15 mouse cellular contexts compared by ENCODE assay signal in the genomic region with DNA sequence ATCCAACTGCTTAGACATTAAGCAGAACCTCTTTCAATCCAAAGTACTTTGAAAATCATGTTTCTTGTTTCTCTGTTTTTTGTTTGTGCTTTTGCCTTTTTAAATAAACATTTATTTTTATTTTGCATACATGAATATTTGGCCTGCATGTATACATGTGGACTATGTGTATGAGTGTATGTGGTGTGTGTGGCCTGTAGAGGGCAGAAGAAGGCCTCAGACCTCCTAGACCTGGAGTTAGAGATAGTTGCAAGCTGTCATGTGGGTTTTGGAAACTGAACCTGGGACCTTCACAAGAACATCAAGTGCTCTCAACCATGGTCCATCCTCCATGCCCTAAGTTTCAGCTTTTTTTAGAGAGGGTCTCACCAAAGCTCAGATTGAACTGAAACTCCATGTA. TPM values are rescaled to one million over a fixed set of nuclear protein-coding genes. Genes with fewer than 3 reads are reported as not detected.
DNase-seq lines count a peak whose midpoint lies in the region; ATAC-seq and TF ChIP-seq lines count a peak whose summit lies in the region.
"Had no signal": no experiment of that assay in that cellular context is flagged by ENCODE, and none has a peak within 500 bp of the region (broad histone marks: within the 10 kb centered on the region; RNA-seq: fewer than 3 reads in every experiment).

No protein-coding gene starts in this region.

- no peak overlapping the region for H3K4me3 ChIP-seq in liver, postnatal 0 days (ENCODE audit: low read depth, low read length)
- no peak overlapping the region for H3K4me3 ChIP-seq in liver, embryonic 11.5 days (ENCODE audit: low read depth, low read length)
- H3K4me3 ChIP-seq: heart, embryonic 13.5 days; hindbrain, embryonic 15.5 days; limb, embryonic 12.5 days; myocyte had no signal

- ATAC-seq in CD4-positive, CD25-positive, alpha-beta regulatory T cell, adult 4 months, result no peak
- ATAC-seq in liver, postnatal 0 days, result no peak
- no peak for ATAC-seq in liver, embryonic 11.5 days (replicated peaks; ENCODE audit: low FRiP score)
- ATAC-seq: activated CD4-positive, CD25-positive, alpha-beta regulatory T cell, adult 4 months had no signal

- no peaks in the 10 kb centered on the region for H3K9me3 ChIP-seq in liver, postnatal 0 days (ENCODE audit: low read length)
- H3K9me3 ChIP-seq in liver, embryonic 11.5 days (ENCODE audit: control insufficient read depth, low read length), result no peaks in the 10 kb centered on the region
- H3K9me3 ChIP-seq: heart, embryonic 13.5 days; hindbrain, embryonic 15.5 days; limb, embryonic 12.5 days had no signal

- peaks cover 20% of the 10 kb centered on the region for H3K36me3 ChIP-seq in liver, postnatal 0 days (replicated peaks; ENCODE audit: insufficient read depth, low read length)
- H3K36me3 ChIP-seq in liver, embryonic 11.5 days (ENCODE audit: control insufficient read depth, insufficient read depth, low read length), result peaks cover 17% of the 10 kb centered on the region; the same call in 1 of the 2 replicates

- peaks cover 3% of the 10 kb centered on the region; the same call in 1 of the 2 replicates for H3K4me1 ChIP-seq in liver, postnatal 0 days (ENCODE audit: insufficient read depth)
- H3K4me1 ChIP-seq in liver, embryonic 11.5 days (replicated peaks; ENCODE audit: control insufficient read depth, insufficient read depth, low read length), result 0 out of 2 replicates have a peak, but pooled peaks cover 2% of the 10 kb centered on the region

- no peak overlapping the region for H3K27ac ChIP-seq in liver, postnatal 0 days (ENCODE audit: low read depth)
- no peak overlapping the region for H3K27ac ChIP-seq in liver, embryonic 11.5 days (ENCODE audit: low read depth, low read length)
- H3K27ac ChIP-seq: heart, embryonic 13.5 days; hindbrain, embryonic 15.5 days; limb, embryonic 12.5 days had no signal

- no peak overlapping the region for H3K4me2 ChIP-seq in liver, postnatal 0 days (ENCODE audit: low read depth, low read length)
- no peak overlapping the region for H3K4me2 ChIP-seq in liver, embryonic 11.5 days
- H3K4me2 ChIP-seq: heart, embryonic 13.5 days; hindbrain, embryonic 15.5 days; limb, embryonic 12.5 days had no signal

- peak; percentile 58 for TF ChIP-seq CTCF in liver, postnatal 0 days (IDR thresholded peaks at IDR 0.05; ENCODE audit: low read depth)

- no peak for TF ChIP-seq EP300 in liver, postnatal 0 days (IDR thresholded peaks at IDR 0.05; ENCODE audit: low read depth)

- H3K9ac ChIP-seq in liver, postnatal 0 days (replicated peaks), result no peak overlapping the region
- no peak overlapping the region for H3K9ac ChIP-seq in liver, embryonic 11.5 days (ENCODE audit: low read depth, low read length)
- H3K9ac ChIP-seq: heart, embryonic 13.5 days; hindbrain, embryonic 15.5 days; limb, embryonic 12.5 days had no signal

- peak; percentile 36 for DNase-seq in CD4-positive, CD25-positive, alpha-beta regulatory T cell, adult 2 months (ENCODE audit: low read depth, low spot score)
- DNase-seq in liver, postnatal 0 days, result no peak
- no peak for DNase-seq in liver, embryonic 11.5 days (ENCODE audit: low spot score)
- DNase-seq in R1 (ENCODE audit: low read depth, low spot score), result peak; percentile 55
- peak; percentile 38 for DNase-seq in naive thymus-derived CD4-positive, alpha-beta T cell, adult 2 months (ENCODE audit: low read depth)
- no peak for DNase-seq in testis, postnatal 10 days (ENCODE audit: low spot score)
- no peak for DNase-seq in right cerebral cortex, postnatal 14 days
- DNase-seq: cerebellum, postnatal 14 days; thymus, postnatal 4 days had no signal

- no peaks in the 10 kb centered on the region for H3K27me3 ChIP-seq in liver, postnatal 0 days (ENCODE audit: insufficient read depth, low read length)
- H3K27me3 ChIP-seq in liver, embryonic 11.5 days (replicated peaks; ENCODE audit: control insufficient read depth, insufficient read depth, low read length), result no peaks in the 10 kb centered on the region
- H3K27me3 ChIP-seq: heart, embryonic 13.5 days; hindbrain, embryonic 15.5 days; limb, embryonic 12.5 days had no signal

RNA-seq across cellular contexts. Expression of gene Trip4, which starts 5.2 kb away (rescaled TPM):
- 10 to 100 TPM; 39.7 to 54.7 TPM for polyA plus RNA-seq in CD4-positive, CD25-positive, alpha-beta regulatory T cell, adult 4 months (2017; shearing (Covaris generic))
- polyA plus RNA-seq in liver, postnatal 0 days (2015; fragmentation: Nextera tagmentation; extraction: Ambion mirVana), result 6.8 and 8.7 TPM in 2 replicates
- 24.6 and 25.8 TPM in 2 replicates for polyA plus RNA-seq in liver, embryonic 11.5 days (2014; fragmentation: Nextera tagmentation; extraction: Ambion mirVana)

RNA-seq across cellular contexts. Expression of gene Csnk1g1, which starts 5.3 kb away (rescaled TPM):
- polyA plus RNA-seq in CD4-positive, CD25-positive, alpha-beta regulatory T cell, adult 4 months (2017; shearing (Covaris generic)), result 10 to 100 TPM; 37.5 to 47.8 TPM
- polyA plus RNA-seq in liver, postnatal 0 days (2015; fragmentation: Nextera tagmentation; extraction: Ambion mirVana), result 1.9 and 2.0 TPM in 2 replicates
- polyA plus RNA-seq in liver, embryonic 11.5 days (2014; fragmentation: Nextera tagmentation; extraction: Ambion mirVana), result 10.8 and 11.7 TPM in 2 replicates

RNA-seq across cellular contexts. Expression of gene Pclaf, which starts 13.4 kb away (rescaled TPM):
- polyA plus RNA-seq in CD4-positive, CD25-positive, alpha-beta regulatory T cell, adult 4 months (2017; shearing (Covaris generic)), result 10 to 100 TPM; 16.4 to 27.2 TPM
- 55.8 and 61.7 TPM in 2 replicates for polyA plus RNA-seq in liver, postnatal 0 days (2015; fragmentation: Nextera tagmentation; extraction: Ambion mirVana)
- polyA plus RNA-seq in liver, embryonic 11.5 days (2014; fragmentation: Nextera tagmentation; extraction: Ambion mirVana), result 181 and 192 TPM in 2 replicates

Comparison
In these comparisons a context has a peak if more than half of its experiments do, and no peak if none do; other contexts are left out.
1. DNase-seq: peak in CD4-positive, CD25-positive, alpha-beta regulatory T cell, adult 2 months (single experiment), R1 (single experiment) and naive thymus-derived CD4-positive, alpha-beta T cell, adult 2 months (single experiment); none in liver, postnatal 0 days (single experiment), liver, embryonic 11.5 days (single experiment), testis, postnatal 10 days (single experiment) and right cerebral cortex, postnatal 14 days (single experiment).